Mouse (Mus musculus) neutrophil, adult 83 days (primary cell): Measurements from ENCODE around the gene Kctd13. TPM values are rescaled to one million over a fixed set of nuclear protein-coding genes. Genes with fewer than 3 reads are reported as not detected.

ENCODE experiments used
- total RNA-seq, 2 experiments: library from RNA; stranded (reverse); gene quantifications; one replicate each; pipeline ENCODE4 v1.2.4; 2023

Gene Kctd13
- total RNA-seq = 10 to 100 TPM; 15.5 to 18.1 TPM

DNA sequence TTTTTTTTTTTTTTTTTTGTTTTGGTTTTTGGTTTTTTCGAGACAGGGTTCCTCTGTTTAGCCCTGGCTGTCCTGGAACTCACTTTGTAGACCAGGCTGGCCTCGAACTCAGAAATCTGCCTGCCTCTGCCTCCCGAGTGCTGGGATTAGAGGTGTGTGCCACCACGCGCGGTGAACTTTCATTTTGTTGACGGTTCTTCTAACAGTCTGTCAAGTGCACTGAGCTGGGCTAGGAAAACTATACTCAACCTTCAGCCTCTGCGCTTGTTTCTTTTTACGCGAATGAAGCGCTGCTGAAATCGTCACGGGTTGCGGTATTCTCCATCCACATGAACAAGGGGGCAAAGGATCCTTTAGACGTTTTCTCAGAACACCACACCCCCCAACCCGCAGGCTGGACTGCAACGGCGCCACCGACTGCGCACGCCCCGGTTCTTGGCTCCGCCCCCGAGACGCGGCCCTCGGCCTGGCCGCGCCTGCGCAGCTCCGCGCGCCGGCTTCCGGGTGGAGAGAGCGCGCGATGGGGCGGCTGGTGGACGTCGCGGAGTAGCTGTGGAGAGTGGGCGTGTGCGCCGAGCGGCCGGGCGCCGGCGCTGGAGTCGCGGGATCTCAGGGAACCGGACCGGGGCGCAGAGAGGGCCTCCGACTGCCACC is at the start of gene Kctd13:
TSS of gene Kctd13 (plus strand) at position 496 of the 654 bp plus-strand sequence.

DNA sequence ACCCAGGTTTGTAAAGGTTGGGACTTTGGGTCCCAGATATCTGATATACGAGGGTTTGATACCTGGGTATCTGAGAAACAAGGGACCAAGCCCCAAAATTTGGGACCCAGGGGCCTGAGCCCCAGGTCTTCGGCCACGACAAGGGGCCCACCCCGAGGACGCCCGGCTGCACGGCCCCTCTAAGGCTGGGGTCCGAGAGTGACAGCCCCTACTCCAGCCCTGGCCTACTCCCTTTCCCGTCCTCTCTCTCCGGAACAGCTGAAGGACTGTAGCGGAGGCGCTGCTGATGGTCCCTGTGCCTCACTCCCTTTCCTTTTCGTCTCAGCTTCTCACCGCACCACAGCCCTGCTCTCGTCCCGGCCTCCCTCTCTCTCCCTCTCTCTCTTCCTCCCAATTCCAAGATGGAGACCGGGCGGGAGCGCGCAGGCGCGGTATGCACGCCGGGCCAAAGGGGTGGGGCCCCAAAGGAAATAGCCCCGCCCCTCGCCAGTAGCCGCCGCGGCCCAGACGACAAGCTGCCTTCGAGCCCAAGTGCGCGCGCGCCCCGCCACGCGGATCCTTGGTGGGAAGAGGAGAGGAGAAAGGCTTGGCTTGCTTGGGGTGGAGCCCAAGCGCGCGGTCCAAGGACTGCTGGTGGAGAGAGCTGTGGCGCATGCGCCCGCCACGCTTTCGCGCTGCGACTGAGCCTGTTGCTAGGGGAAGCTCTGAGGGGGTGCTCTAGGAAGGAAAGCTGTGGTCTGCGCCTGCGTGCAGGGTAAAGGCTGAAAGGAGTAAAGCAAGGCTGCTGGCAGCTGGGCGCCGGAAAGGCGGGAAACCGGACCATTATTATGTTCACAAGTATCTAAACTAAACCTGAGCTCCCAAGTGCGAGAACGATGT is 44.2 kb upstream of the Kctd13 start, which contains the start of gene Taok2:
TSS of gene Taok2 (minus strand) at position 418 of the 879 bp plus-strand sequence.

DNA sequence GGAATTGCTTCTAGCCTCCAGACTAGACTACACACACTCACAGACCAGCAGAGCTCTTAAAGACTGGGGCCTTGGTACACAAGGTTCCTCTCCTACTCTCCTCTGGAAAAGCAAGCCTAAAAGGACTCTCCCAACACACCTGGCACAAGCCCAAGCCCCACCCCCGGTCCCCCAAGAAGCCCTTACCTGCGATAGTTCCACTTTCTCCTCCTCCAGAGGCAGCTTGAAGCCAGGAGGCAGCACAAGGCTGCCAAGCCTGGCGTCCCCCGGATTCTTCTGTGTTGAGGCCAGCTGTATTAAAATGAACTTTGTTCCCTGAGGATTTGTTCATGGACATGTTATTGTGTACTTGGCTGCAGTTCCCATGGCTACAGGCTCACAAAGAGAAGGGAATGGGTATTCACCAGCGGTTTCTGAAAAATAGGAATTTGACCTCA is 6.0 kb upstream of the Kctd13 start, which contains the start of gene Tmem219:
TSS of gene Tmem219 (minus strand) at position 294 of the 437 bp plus-strand sequence.

DNA sequence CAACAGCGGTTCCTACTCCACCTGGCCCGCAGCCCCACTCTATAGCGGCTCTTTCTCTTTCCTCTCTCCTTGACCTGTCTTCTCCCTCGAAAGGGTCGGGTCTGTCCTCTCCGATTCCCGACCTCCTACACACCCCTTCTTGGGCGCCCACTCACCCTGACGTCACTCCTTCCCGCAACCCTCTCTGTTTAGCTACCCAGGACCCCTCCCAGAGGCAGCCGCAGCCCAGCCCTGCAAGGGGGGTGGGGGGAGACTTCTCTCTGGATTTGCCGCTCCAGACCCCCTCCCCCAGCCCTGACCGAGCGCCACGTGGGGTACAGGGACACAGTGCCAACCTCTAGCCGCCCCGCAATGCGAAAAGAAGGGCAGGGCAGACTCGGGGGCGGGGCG is 20.7 kb downstream of the Kctd13 start, which contains the start of gene Asphd1:
TSS of gene Asphd1 (minus strand) at position 180 of the 390 bp plus-strand sequence.

DNA sequence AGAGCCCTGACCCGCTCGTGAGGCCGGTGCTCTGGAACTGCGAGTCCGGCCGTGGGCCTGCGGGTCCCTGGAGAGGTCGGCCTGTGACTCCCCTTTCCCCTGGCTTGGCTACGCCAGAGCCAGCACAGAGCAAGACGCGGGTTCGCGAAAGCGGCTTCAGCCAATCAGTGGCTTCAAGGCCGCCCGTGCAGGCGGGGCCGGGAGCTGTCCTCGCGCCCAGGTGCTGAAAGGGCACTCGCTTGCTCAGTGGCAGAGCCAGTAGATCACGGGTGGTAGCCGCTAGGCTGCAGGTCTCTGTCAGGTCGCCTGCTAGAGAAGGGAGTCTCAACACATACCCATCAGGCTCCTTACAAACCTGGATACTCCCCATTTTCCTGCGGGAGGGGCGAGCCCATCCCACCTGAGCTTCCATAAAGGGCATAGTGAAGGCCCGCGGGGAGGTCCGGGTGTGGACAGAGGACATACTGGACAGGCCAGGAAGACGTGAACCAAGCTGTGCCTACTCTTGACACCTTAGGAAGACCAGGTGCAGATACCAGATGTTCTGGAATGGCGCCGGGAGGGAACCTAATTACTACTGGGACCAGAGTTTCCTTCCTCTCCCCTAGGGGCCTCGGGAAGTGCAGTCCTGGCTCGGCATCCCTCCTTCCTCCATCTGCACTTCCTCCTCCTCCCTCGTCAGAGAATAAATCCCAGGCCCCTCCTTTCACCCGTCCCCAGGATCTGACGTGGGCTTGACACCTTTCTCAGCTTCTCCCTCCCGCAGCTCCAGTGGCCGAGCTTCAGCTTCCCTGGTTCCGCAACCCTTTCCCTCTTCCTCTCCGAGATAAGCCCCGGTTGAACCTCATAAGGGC is 21.3 kb downstream of the Kctd13 start, which contains the start of gene Sez6l2:
TSS of gene Sez6l2 (plus strand) at position 771 of the 854 bp plus-strand sequence.

DNA sequence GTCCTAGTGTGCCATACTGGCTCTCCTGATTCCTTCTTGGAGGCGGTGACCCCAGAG is 47.0 kb downstream of the Kctd13 start, which contains the start of gene Cdipt:
TSS of gene Cdipt (plus strand) at position 22 of the 57 bp plus-strand sequence.

DNA sequence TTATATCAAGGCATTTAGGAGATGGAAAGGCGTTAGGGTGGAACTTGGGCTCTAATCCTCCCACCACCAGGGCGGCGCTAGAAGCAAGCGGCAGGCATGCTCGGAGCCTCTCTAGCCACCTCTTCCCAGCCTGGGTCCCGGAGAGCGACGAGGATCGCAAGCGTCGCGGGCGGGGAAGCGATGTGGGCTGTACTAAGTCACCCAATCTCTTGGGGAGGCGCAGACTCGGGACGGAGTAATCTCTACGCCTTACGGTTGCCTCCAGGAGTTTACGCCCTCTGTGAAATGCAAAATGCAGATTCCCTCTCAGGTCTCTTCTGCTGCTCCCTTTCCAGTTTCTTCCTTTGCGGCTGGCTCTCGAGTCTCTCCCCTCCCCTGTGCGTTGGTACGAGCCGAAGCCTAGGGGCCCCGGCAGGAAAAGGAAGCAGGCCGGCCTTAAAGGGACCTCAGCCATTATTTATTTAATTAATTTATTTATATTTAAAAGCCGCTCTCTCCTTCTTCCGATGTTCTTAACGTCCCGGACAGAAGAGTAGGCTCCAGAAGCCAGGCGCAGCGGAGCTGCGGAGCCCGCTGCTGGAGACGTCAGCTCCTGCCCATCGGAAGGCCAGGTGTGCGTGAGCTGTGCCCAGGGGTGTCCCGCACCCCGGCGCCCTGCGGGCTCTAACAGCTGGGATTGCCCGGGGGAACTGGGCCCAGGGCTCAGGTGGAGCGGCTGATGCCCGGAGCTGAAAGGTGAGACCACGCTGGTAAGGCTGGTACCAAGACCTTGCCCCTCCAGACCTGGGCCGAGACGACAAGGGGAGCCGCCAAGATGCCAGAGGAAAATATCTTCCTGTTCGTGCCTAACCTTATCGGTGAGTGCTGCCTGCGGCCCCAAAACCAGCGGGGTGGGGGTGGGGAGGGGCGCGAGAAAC is 47.5 kb downstream of the Kctd13 start, which contains the start of gene Cdiptos:
TSS of gene Cdiptos (minus strand) at position 149 of the 917 bp plus-strand sequence.

Other genes with a start within 250 kb of the Kctd13 start
- 10 to 100 TPM; 58.9 to 61.6 TPM for gene Bola2, start 233.5 kb upstream of the Kctd13 start, total RNA-seq
- 10 to 100 TPM in 1 of 2 experiments, 1 to 10 TPM in 1; 9.9 to 11.5 TPM for gene Slx1b, start 233.1 kb upstream of the Kctd13 start, total RNA-seq
- 1,000 to 10,000 TPM; 1,654 to 1,761 TPM for gene Coro1a, start 221.1 kb upstream of the Kctd13 start, total RNA-seq
- gene Mapk3, start 169.3 kb upstream of the Kctd13 start, total RNA-seq = 100 to 1,000 TPM; 246 to 252 TPM
- gene Gdpd3, start 162.5 kb upstream of the Kctd13 start, total RNA-seq = 10 to 100 TPM; 23.4 to 27.0 TPM
- 100 to 1,000 TPM; 233 to 240 TPM for gene Ypel3, start 151.9 kb upstream of the Kctd13 start, total RNA-seq
- gene Tbx6, start 147.4 kb upstream of the Kctd13 start, total RNA-seq = 1 to 10 TPM; 7.1 to 8.5 TPM
- 100 to 1,000 TPM; 213 to 217 TPM for gene Ppp4c, start 136.4 kb upstream of the Kctd13 start, total RNA-seq
- gene Fam57b, start 131.2 kb upstream of the Kctd13 start, total RNA-seq = not detected
- not detected for gene 4930451I11Rik, start 97.2 kb upstream of the Kctd13 start, total RNA-seq
- not detected for gene Doc2a, start 81.5 kb upstream of the Kctd13 start, total RNA-seq
- 10 to 100 TPM; 39.3 to 52.5 TPM for gene Hirip3, start 66.9 kb upstream of the Kctd13 start, total RNA-seq
- 10 to 100 TPM; 39.7 to 40.9 TPM for gene Ino80e, start 66.5 kb upstream of the Kctd13 start, total RNA-seq
- 10 to 100 TPM; 72.6 to 75.0 TPM for gene Taok2, start 44.2 kb upstream of the Kctd13 start, total RNA-seq
- gene Tmem219, start 6.0 kb upstream of the Kctd13 start, total RNA-seq = 10 to 100 TPM; 42.6 to 49.2 TPM
- not detected for gene Asphd1, start 20.7 kb downstream of the Kctd13 start, total RNA-seq
- gene Sez6l2, start 21.7 kb downstream of the Kctd13 start, total RNA-seq = 1 to 10 TPM in 1 of 2 experiments, under 1 TPM in 1; 0.96 to 2.1 TPM
- gene Cdipt, start 47.0 kb downstream of the Kctd13 start, total RNA-seq = 10 to 100 TPM; 65.6 to 77.0 TPM
- 1 to 10 TPM; 1.3 to 2.5 TPM for gene Cdiptos, start 47.2 kb downstream of the Kctd13 start, total RNA-seq
- 10 to 100 TPM; 41.8 to 47.1 TPM for gene Mvp, start 85.7 kb downstream of the Kctd13 start, total RNA-seq
- gene Pagr1b, start 87.6 kb downstream of the Kctd13 start, total RNA-seq = 1 to 10 TPM in 1 of 2 experiments, not detected in 1; 8.7 TPM
- gene Pagr1a, start 88.5 kb downstream of the Kctd13 start, total RNA-seq = 10 to 100 TPM in 1 of 2 experiments, not detected in 1; 11.2 TPM
- gene Gm42742, start 92.2 kb downstream of the Kctd13 start, total RNA-seq = 10 to 100 TPM; 23.6 to 31.0 TPM
- gene Prrt2, start 92.3 kb downstream of the Kctd13 start, total RNA-seq = under 1 TPM in 1 of 2 experiments, not detected in 1; 0.61 TPM
- 100 to 1,000 TPM; 177 to 194 TPM for gene Maz, start 98.2 kb downstream of the Kctd13 start, total RNA-seq
- 10 to 100 TPM; 78.1 to 84.3 TPM for gene Kif22, start 113.6 kb downstream of the Kctd13 start, total RNA-seq
- gene Zg16, start 158.4 kb downstream of the Kctd13 start, total RNA-seq = 1 to 10 TPM; 1.1 to 1.9 TPM
- 100 to 1,000 TPM; 125 to 140 TPM for gene AI467606, start 162.5 kb downstream of the Kctd13 start, total RNA-seq
- gene Qprt, start 193.3 kb downstream of the Kctd13 start, total RNA-seq = 1 to 10 TPM; 5.4 to 7.0 TPM
- 100 to 1,000 TPM; 133 to 135 TPM for gene Spn, start 208.9 kb downstream of the Kctd13 start, total RNA-seq